Comparison of ENCODE assay signal across 17 mouse cellular contexts in genomic region chr4:95933801-95934356, GRCm38 (mm10). TPM values are rescaled to one million over a fixed set of nuclear protein-coding genes. Genes with fewer than 3 reads are reported as not detected.
A peak's percentile ranks its signal among the peaks of the same experiment; 100 is the strongest.
DNase-seq lines count a peak whose midpoint lies in the region; ATAC-seq and TF ChIP-seq lines count a peak whose summit lies in the region.
"Had no signal": no experiment of that assay in that cellular context is flagged by ENCODE, and none has a peak within 500 bp of the region (broad histone marks: within the 10 kb centered on the region; RNA-seq: fewer than 3 reads in every experiment).

No protein-coding gene starts in this region.

- WGBS in intestine, embryonic 16.5 days: 72% methylated on average over 9 of the region's 9 CpGs
- 73% methylated on average over 9 of the region's 9 CpGs for WGBS in kidney, embryonic 15.5 days
- 32% methylated on average over 9 of the region's 9 CpGs for WGBS in large intestine, adult 2 months
- 71% methylated on average over 9 of the region's 9 CpGs for WGBS in liver, postnatal 0 days (ENCODE audit: insufficient replicate concordance)

- H3K79me2 ChIP-seq in CH12.LX (replicated peaks; ENCODE audit: control insufficient read depth, extremely low read depth, insufficient read depth, poor library complexity, severe bottlenecking): no peaks in the 10 kb centered on the region

- peak; percentile 92 for ATAC-seq in intestine, embryonic 16.5 days
- ATAC-seq in kidney, embryonic 15.5 days (replicated peaks; ENCODE audit: low FRiP score): peak; percentile 75
- no peak for ATAC-seq in liver, postnatal 0 days
- no peak for ATAC-seq in erythroblast, adult 5-6 weeks (replicated peaks; ENCODE audit: low FRiP score, poor library complexity, severe bottlenecking)
- ATAC-seq: inflammation-experienced regulatory T-cells, adult 6 months had no signal

- DNase-seq in CH12.LX (ENCODE audit: extremely low read depth): peak; percentile 28
- peak; percentile 70 for DNase-seq in large intestine, adult 2 months (ENCODE audit: low read depth, low spot score)
- no peak for DNase-seq in left cerebral cortex, postnatal 25 days (ENCODE audit: low spot score in 2 of 2)
- no peak for DNase-seq in liver, postnatal 0 days
- DNase-seq: adrenal gland, postnatal 36 days; B cell, adult 2 months; cerebellum, adult 8-10 months; heart, adult 11 months; lung, postnatal 36 days; thymus, postnatal 36 days had no signal

- no peak overlapping the region for H3K9ac ChIP-seq in CH12.LX (ENCODE audit: insufficient read depth, low read depth)
- no peak overlapping the region for H3K9ac ChIP-seq in intestine, embryonic 16.5 days (ENCODE audit: low read depth, low read length)
- H3K9ac ChIP-seq in kidney, embryonic 15.5 days: no peak overlapping the region
- no peak overlapping the region for H3K9ac ChIP-seq in liver, postnatal 0 days (replicated peaks)
- H3K9ac ChIP-seq: embryonic facial prominence, embryonic 12.5 days; heart, embryonic 15.5 days had no signal

- TF ChIP-seq POLR2A in CH12.LX (IDR thresholded peaks at IDR 0.05; ENCODE audit: low read depth, low read length): no peak

- no peaks in the 10 kb centered on the region for H3K36me3 ChIP-seq in CH12.LX (replicated peaks in 1 of 2; ENCODE audit: control insufficient read depth in 1 of 2, insufficient read depth in 1 of 2, low read length in 1 of 2)
- H3K36me3 ChIP-seq in intestine, embryonic 16.5 days (ENCODE audit: control insufficient read depth, insufficient read depth, low read length): no peaks in the 10 kb centered on the region
- no peaks in the 10 kb centered on the region for H3K36me3 ChIP-seq in kidney, embryonic 15.5 days
- H3K36me3 ChIP-seq in liver, postnatal 0 days (replicated peaks; ENCODE audit: insufficient read depth, low read length): no peaks in the 10 kb centered on the region
- H3K36me3 ChIP-seq: embryonic facial prominence, embryonic 12.5 days; heart, embryonic 15.5 days; midbrain, embryonic 10.5 days had no signal

- no peak overlapping the region for H3K4me3 ChIP-seq in CH12.LX (replicated peaks in 1 of 3; ENCODE audit: low read depth in 2 of 3, low read length in 2 of 3, poor library complexity in 1 of 3)
- no peak overlapping the region for H3K4me3 ChIP-seq in intestine, embryonic 16.5 days (ENCODE audit: low read length)
- H3K4me3 ChIP-seq in kidney, embryonic 15.5 days (replicated peaks): no peak overlapping the region
- no peak overlapping the region for H3K4me3 ChIP-seq in liver, postnatal 0 days (ENCODE audit: low read depth, low read length)
- H3K4me3 ChIP-seq: embryonic facial prominence, embryonic 12.5 days; heart, embryonic 15.5 days; midbrain, embryonic 10.5 days had no signal

- no peak for TF ChIP-seq CTCF in CH12.LX (conservative IDR thresholded peaks at IDR 0.05 in 1 of 2, IDR thresholded peaks at IDR 0.05 in 1 of 2; ENCODE audit: low read depth in 2 of 2, low read length in 2 of 2)
- TF ChIP-seq CTCF in liver, postnatal 0 days (IDR thresholded peaks at IDR 0.05; ENCODE audit: low read depth): no peak

- in situ Hi-C loops in CH12.LX (cut with MboI; ENCODE audit: low pct_ligation_motif_present, low pct_unique_long_range_greater_than_20kb, low sequenced_read_pairs): no loop called here

- no peaks in the 10 kb centered on the region for H3K27me3 ChIP-seq in CH12.LX (replicated peaks)
- no peaks in the 10 kb centered on the region for H3K27me3 ChIP-seq in intestine, embryonic 16.5 days (replicated peaks; ENCODE audit: control insufficient read depth, insufficient read depth, low read length)
- no peaks in the 10 kb centered on the region for H3K27me3 ChIP-seq in kidney, embryonic 15.5 days
- H3K27me3 ChIP-seq in liver, postnatal 0 days (ENCODE audit: insufficient read depth, low read length): no peaks in the 10 kb centered on the region
- H3K27me3 ChIP-seq: embryonic facial prominence, embryonic 12.5 days; heart, embryonic 15.5 days had no signal

- intact Hi-C loops in left cerebral cortex, postnatal 25 days (cut with DNase I): no loop called here

- no peak for TF ChIP-seq EP300 in CH12.LX (IDR thresholded peaks at IDR 0.05; ENCODE audit: low read length)
- TF ChIP-seq EP300 in liver, postnatal 0 days (IDR thresholded peaks at IDR 0.05; ENCODE audit: low read depth): no peak

- no peak overlapping the region; the same call in 1 of the 2 replicates for H3K4me2 ChIP-seq in CH12.LX (ENCODE audit: insufficient read depth, low read depth, poor library complexity, severe bottlenecking)
- H3K4me2 ChIP-seq in intestine, embryonic 16.5 days (ENCODE audit: low read depth, low read length): peak overlapping the region; percentile 34; the same call in 1 of the 2 replicates
- no peak overlapping the region for H3K4me2 ChIP-seq in kidney, embryonic 15.5 days
- no peak overlapping the region for H3K4me2 ChIP-seq in liver, postnatal 0 days (ENCODE audit: low read depth, low read length)
- H3K4me2 ChIP-seq: embryonic facial prominence, embryonic 12.5 days; heart, embryonic 15.5 days had no signal

- no peak for TF ChIP-seq RAD21 in CH12.LX (IDR thresholded peaks at IDR 0.05; ENCODE audit: low read depth, low read length)

- no peaks in the 10 kb centered on the region for H3K9me3 ChIP-seq in CH12.LX (replicated peaks; ENCODE audit: low read length)
- no peaks in the 10 kb centered on the region for H3K9me3 ChIP-seq in intestine, embryonic 16.5 days (ENCODE audit: control insufficient read depth, low read length)
- H3K9me3 ChIP-seq in kidney, embryonic 15.5 days (replicated peaks): no peaks in the 10 kb centered on the region
- H3K9me3 ChIP-seq in liver, postnatal 0 days (ENCODE audit: low read length): no peaks in the 10 kb centered on the region
- H3K9me3 ChIP-seq: embryonic facial prominence, embryonic 12.5 days; heart, embryonic 15.5 days; midbrain, embryonic 10.5 days had no signal

- H3K4me1 ChIP-seq in CH12.LX (ENCODE audit: control insufficient read depth in 1 of 2, insufficient read depth in 2 of 2): peaks cover 5 to 33% of the 10 kb centered on the region in 2 experiments; a peak in 3 of 4 replicates
- 0 out of 2 replicates have a peak, but pooled peaks cover 3% of the 10 kb centered on the region for H3K4me1 ChIP-seq in intestine, embryonic 16.5 days (ENCODE audit: control insufficient read depth, insufficient read depth, low read length)
- no peaks in the 10 kb centered on the region for H3K4me1 ChIP-seq in kidney, embryonic 15.5 days
- no peaks in the 10 kb centered on the region for H3K4me1 ChIP-seq in liver, postnatal 0 days (ENCODE audit: insufficient read depth)
- H3K4me1 ChIP-seq: embryonic facial prominence, embryonic 12.5 days; heart, embryonic 15.5 days; midbrain, embryonic 10.5 days had no signal

- no peak overlapping the region for H3K27ac ChIP-seq in CH12.LX (ENCODE audit: insufficient read depth, low read depth)
- H3K27ac ChIP-seq in intestine, embryonic 16.5 days (ENCODE audit: low read length): peak overlapping the region; percentile 80
- H3K27ac ChIP-seq in kidney, embryonic 15.5 days: peak overlapping the region; percentile 88
- no peak overlapping the region for H3K27ac ChIP-seq in liver, postnatal 0 days (ENCODE audit: low read depth)
- H3K27ac ChIP-seq: embryonic facial prominence, embryonic 12.5 days; heart, embryonic 15.5 days; midbrain, embryonic 10.5 days had no signal

- dilution Hi-C loops in CH12.LX (cut with MboI; ENCODE audit: extremely low pct_ligation_motif_present, extremely low pct_unique_long_range_greater_than_20kb, low sequenced_read_pairs): no loop called here

TF ChIP-seq in CH12.LX, 34 proteins besides CTCF, POLR2A, EP300 and RAD21:
- TF ChIP-seq E2F4 (IDR thresholded peaks at IDR 0.05; ENCODE audit: insufficient replicate concordance, low read depth, low read length): no peak
- 0 out of 2 replicates have a peak, but pooled peaks have one; percentile 18 for TF ChIP-seq ETS1 (conservative IDR thresholded peaks at IDR 0.05; ENCODE audit: low read depth, low read length)

RNA-seq across cellular contexts. Expression of gene Hook1, which starts 33.2 kb away (rescaled TPM):
- 0.17 TPM in 2 replicates for total RNA-seq in CH12.LX (2012; rRNA removed)
- total RNA-seq in CH12.LX (2014; rRNA removed): 0.17 and 0.34 TPM in 2 replicates
- 0.12 and 0.39 TPM in 2 replicates for polyA plus RNA-seq in CH12.LX (2012; ENCODE audit: insufficient read length, low read depth)
- 31.1 and 34.9 TPM in 2 replicates for polyA plus RNA-seq in intestine, embryonic 16.5 days (2015; fragmentation: Nextera tagmentation; extraction: Ambion mirVana)
- 22.6 and 23.6 TPM in 2 replicates for polyA plus RNA-seq in kidney, embryonic 15.5 days (2015; fragmentation: Nextera tagmentation; extraction: Ambion mirVana)
- polyA plus RNA-seq in large intestine, adult 2 months (2012; rRNA removed): 15.4 and 24.3 TPM in 2 replicates
- 10 to 100 TPM; 75.1 to 81.0 TPM for total RNA-seq in left cerebral cortex, postnatal 25 days (2021)
- 11.6 and 12.2 TPM in 2 replicates for polyA plus RNA-seq in liver, postnatal 0 days (2015; fragmentation: Nextera tagmentation; extraction: Ambion mirVana)
- total RNA-seq in erythroblast, adult 5-6 weeks (2015; ENCODE audit: low replicate concordance): 0.19 and 4.6 TPM in 2 replicates
- 2.1 and 12.8 TPM in 2 replicates for total RNA-seq in erythroblast, adult 5-6 weeks (2017; ENCODE audit: low replicate concordance)

Comparison
In these comparisons a context has a peak if more than half of its experiments do, and no peak if none do; other contexts are left out.
1. DNase-seq: peak in CH12.LX (single experiment) and large intestine, adult 2 months (single experiment); none in left cerebral cortex, postnatal 25 days (0 of 2) and liver, postnatal 0 days (single experiment).
2. H3K27ac ChIP-seq: peak in intestine, embryonic 16.5 days (single experiment) and kidney, embryonic 15.5 days (single experiment); none in CH12.LX (single experiment) and liver, postnatal 0 days (single experiment).
3. ATAC-seq: peak in intestine, embryonic 16.5 days (single experiment) and kidney, embryonic 15.5 days (single experiment); none in liver, postnatal 0 days (single experiment) and erythroblast, adult 5-6 weeks (single experiment).